Mouse (Mus musculus): ENCODE measurements around the gene 2700097O09Rik. TPM values are rescaled to one million over a fixed set of nuclear protein-coding genes. Genes with fewer than 3 reads are reported as not detected.
A peak's percentile ranks its signal among the peaks of the same experiment; 100 is the strongest.
"Not testable (repeated sequence)": the region's sequence is repeated elsewhere in the genome, so short reads cannot be mapped to it uniquely, and the experiment has no call there.

Gene 2700097O09Rik
- total and polyA plus RNA-seq, 3 experiments = 14.6 to 18.3 TPM; not detected in 1

DNA sequence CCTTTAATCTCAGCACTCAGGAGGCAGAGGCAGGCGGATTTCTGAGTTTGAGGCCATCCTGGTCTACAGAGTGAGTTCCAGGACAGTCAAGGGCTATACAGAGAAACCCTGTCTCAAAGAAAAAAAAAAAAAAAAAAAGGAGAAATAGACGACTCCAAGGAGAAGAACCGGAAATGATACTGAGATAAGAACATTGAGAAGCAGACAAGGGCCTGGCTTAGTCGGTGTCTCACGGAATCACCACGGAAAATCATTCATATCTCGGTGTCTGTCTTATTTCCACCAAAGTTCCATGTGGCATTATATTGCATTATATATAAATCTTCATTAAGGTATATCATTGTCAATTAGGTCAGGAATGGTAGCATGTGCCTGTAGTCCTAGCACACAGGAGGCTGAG, 77.4 kb downstream of the 2700097O09Rik start:
- not testable (repeated sequence) for H3K27me3 ChIP-seq (ENCODE audit: control insufficient read depth in 1 of 2, insufficient read depth in 2 of 2, low read length in 2 of 2); H3K79me2 ChIP-seq (ENCODE audit: control insufficient read depth, insufficient read depth, low read length, poor library complexity); H3K36me3 ChIP-seq (ENCODE audit: control insufficient read depth in 1 of 2, insufficient read depth in 2 of 2, low read length in 2 of 2); H3K9ac ChIP-seq (ENCODE audit: control insufficient read depth, low read depth, low read length, poor library complexity, severe bottlenecking); H3K4me3 ChIP-seq (ENCODE audit: control insufficient read depth in 1 of 2, insufficient read depth in 1 of 2, low read depth in 2 of 2, low read length in 2 of 2); H3K9me3 ChIP-seq (replicated peaks; ENCODE audit: insufficient read depth, low read length); H3K27ac ChIP-seq (ENCODE audit: control insufficient read depth, low read depth, low read length)
- peak; percentile 55 for DNase-seq (ENCODE audit: low read depth, low spot score)
- peaks cover 2 to 18% of the 10 kb centered on the region in 2 experiments for H3K4me1 ChIP-seq (ENCODE audit: control insufficient read depth in 1 of 2, insufficient read depth in 2 of 2, low read length in 2 of 2)
- peak; percentile 94 for TF ChIP-seq ZNF384 (IDR thresholded peaks at IDR 0.05; ENCODE audit: low read depth, low read length)
- TF ChIP-seq RCOR1 (IDR thresholded peaks at IDR 0.05; ENCODE audit: low read depth, low read length) = 0 out of 2 replicates have a peak, but pooled peaks have one; percentile 40
- TF ChIP-seq EP300 (IDR thresholded peaks at IDR 0.05; ENCODE audit: low read depth in 1 of 2, low read length in 2 of 2) = peak; percentile 16 to 52; a peak in 2 of 4 replicates
- TF ChIP-seq SIN3A (IDR thresholded peaks at IDR 0.05; ENCODE audit: low read length) = 0 out of 2 replicates have a peak, but pooled peaks have one; percentile 20
- 0 out of 2 replicates have a peak, but pooled peaks have one; percentile 24 for TF ChIP-seq ETS1 (IDR thresholded peaks at IDR 0.05; ENCODE audit: low read depth, low read length)
- TF ChIP-seq GATA1 (IDR thresholded peaks at IDR 0.05; ENCODE audit: low read depth, low read length) = peak; percentile 87

DNA sequence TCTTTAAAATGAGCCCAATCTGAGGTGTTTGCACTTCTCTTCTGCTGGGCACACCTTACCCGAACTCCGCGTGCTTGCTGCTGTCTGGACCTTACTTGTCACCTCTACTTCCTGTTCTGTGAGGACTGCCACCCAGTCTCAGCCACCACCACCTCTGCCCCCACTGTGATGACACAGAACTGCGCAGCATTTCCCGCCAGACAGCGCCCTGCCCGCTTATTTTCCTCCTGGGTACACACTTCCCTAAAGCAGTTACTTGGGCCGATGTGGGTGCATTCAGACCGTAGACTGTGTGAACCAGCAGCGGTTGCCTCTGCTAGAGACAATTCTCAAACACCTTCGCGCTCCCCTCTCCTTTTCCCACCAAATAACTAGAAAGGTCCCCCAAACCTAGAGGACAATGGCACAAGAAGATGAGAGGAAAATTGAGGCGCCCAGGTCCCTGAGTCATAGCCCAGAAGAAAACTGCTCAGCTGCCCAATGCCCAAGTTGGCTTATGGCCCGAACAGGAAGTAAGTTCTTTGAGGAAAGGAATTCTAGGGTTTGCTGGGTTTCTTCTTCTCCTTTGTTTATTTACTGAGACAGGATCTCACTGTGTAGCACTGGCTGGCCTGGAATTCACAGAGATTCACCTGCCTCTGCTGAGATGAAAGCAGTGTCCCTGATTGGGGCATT, 80.8 kb downstream of the 2700097O09Rik start:
- Histone ChIP-seq H3K79me2 (ENCODE audit: control insufficient read depth, insufficient read depth, low read length, poor library complexity) (no peaks in the 10 kb centered on the region), H3K9ac (ENCODE audit: control insufficient read depth, low read depth, low read length, poor library complexity, severe bottlenecking) (peak overlapping the region; percentile 59), H3K27ac (ENCODE audit: control insufficient read depth, low read depth, low read length) (peak overlapping the region; percentile 49), H3K9me3 (replicated peaks; ENCODE audit: insufficient read depth, low read length) (no peaks in the 10 kb centered on the region), H3K4me1 (ENCODE audit: control insufficient read depth in 1 of 2, insufficient read depth in 2 of 2, low read length in 2 of 2) (peaks cover 2 to 18% of the 10 kb centered on the region in 2 experiments), H3K4me3 (ENCODE audit: control insufficient read depth in 1 of 2, insufficient read depth in 1 of 2, low read depth in 2 of 2, low read length in 2 of 2) (peak overlapping the region; percentile 24 to 33), H3K36me3 (ENCODE audit: control insufficient read depth in 1 of 2, insufficient read depth in 2 of 2, low read length in 2 of 2) (peaks cover 0 to 9% of the 10 kb centered on the region in 2 experiments; a peak in 2 of 4 replicates), H3K27me3 (ENCODE audit: control insufficient read depth in 1 of 2, insufficient read depth in 2 of 2, low read length in 2 of 2) (no peaks in the 10 kb centered on the region)
- peak; percentile 82 for DNase-seq (ENCODE audit: low read depth, low spot score)
- 0 out of 2 replicates have a peak, but pooled peaks have one; percentile 8 for TF ChIP-seq TBP (IDR thresholded peaks at IDR 0.05; ENCODE audit: low read depth, low read length)
- TF ChIP-seq E2F4 (IDR thresholded peaks at IDR 0.05; ENCODE audit: borderline replicate concordance, low read depth, low read length) = peak; percentile 77
- TF ChIP-seq NELFE (IDR thresholded peaks at IDR 0.05; ENCODE audit: low read depth, low read length) = 0 out of 2 replicates have a peak, but pooled peaks have one; percentile 22
- TF ChIP-seq CTCF (IDR thresholded peaks at IDR 0.05 in 2 of 3, conservative IDR thresholded peaks at IDR 0.05 in 1 of 3; ENCODE audit: control insufficient read depth in 1 of 3, insufficient read depth in 1 of 3, low read depth in 2 of 3, low read length in 3 of 3, poor library complexity in 1 of 3, severe bottlenecking in 1 of 3) = no peak
- 0 out of 2 replicates have a peak, but pooled peaks have one; percentile 17 for TF ChIP-seq MXI1 (IDR thresholded peaks at IDR 0.05; ENCODE audit: low read depth, low read length)

DNA sequence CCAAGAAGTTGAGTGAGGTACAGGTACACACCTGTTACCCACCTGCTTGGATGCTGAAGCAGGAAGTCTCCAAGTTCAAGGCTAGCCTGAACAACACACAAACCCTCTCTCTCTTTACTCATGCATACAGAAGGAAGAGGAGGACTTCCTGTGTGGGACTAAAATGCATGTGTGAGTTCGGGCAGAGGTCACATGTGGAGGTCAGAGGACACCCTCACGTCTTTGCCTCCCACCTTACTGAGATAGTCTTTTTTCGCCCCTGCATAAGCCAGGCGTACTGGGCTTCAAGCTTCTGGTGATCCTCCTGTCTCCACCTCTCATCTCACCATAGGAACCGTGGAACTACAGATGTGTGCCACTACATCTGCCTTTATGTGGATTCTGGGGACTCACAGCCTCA, 81.5 kb downstream of the 2700097O09Rik start:
- Histone ChIP-seq H3K36me3 (ENCODE audit: control insufficient read depth in 1 of 2, insufficient read depth in 2 of 2, low read length in 2 of 2) (peaks cover 0 to 9% of the 10 kb centered on the region in 2 experiments; a peak in 2 of 4 replicates), H3K9ac (ENCODE audit: control insufficient read depth, low read depth, low read length, poor library complexity, severe bottlenecking) (peak overlapping the region; percentile 59), H3K9me3 (replicated peaks; ENCODE audit: insufficient read depth, low read length) (no peaks in the 10 kb centered on the region), H3K27me3 (ENCODE audit: control insufficient read depth in 1 of 2, insufficient read depth in 2 of 2, low read length in 2 of 2) (no peaks in the 10 kb centered on the region), H3K27ac (ENCODE audit: control insufficient read depth, low read depth, low read length) (no peak overlapping the region), H3K4me1 (ENCODE audit: control insufficient read depth in 1 of 2, insufficient read depth in 2 of 2, low read length in 2 of 2) (peaks cover 2 to 18% of the 10 kb centered on the region in 2 experiments), H3K4me3 (ENCODE audit: control insufficient read depth in 1 of 2, insufficient read depth in 1 of 2, low read depth in 2 of 2, low read length in 2 of 2) (peak overlapping the region; percentile 24 to 33; a peak in 2 of 4 replicates), H3K79me2 (ENCODE audit: control insufficient read depth, insufficient read depth, low read length, poor library complexity) (peaks cover 2% of the 10 kb centered on the region; the same call in 1 of the 2 replicates)
- no peak for DNase-seq (ENCODE audit: low read depth, low spot score)
- no peak for TF ChIP-seq TAL1 (IDR thresholded peaks at IDR 0.05; ENCODE audit: low read length)
- TF ChIP-seq NELFE (IDR thresholded peaks at IDR 0.05; ENCODE audit: low read depth, low read length) = no peak
- no peak for TF ChIP-seq HCFC1 (IDR thresholded peaks at IDR 0.05; ENCODE audit: low read depth, low read length)

Measured in MEL (cell line).